Mouse (Mus musculus): Measurements from ENCODE around the gene Nxf2.

DNA sequence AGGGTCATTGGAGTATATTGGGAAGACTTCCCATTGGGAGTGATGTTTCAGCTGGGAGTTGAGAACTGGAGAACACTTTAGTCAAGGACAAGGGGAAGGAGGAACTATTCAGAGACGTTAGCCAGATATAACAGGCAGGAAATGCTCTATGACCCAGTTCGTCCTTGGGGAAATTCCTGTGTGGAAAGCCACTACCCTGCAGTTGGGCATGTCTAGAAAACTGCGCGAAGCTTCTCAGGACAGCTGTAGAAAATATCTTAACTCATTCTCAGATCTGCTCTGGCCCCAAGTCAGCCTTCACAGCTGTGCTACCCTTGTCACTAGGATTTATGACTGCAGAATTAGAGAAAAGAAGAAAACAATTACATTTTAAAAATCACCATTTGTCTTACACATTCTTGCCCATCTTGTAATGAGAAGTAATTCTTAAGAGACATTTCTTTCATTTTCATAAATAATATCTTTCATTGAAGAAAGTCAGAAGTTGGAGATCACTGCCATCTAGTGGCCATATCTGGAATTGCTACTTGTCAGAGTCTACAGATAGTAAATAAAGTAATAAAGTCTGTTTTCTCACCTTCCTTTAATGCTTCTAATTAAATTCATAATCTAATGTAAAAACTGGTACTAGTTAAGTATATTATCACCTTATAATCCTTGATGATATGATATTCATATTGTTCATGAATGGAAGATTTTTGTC, 51.2 kb downstream of the Nxf2 start:
- TF ChIP-seq GATA1 (IDR thresholded peaks at IDR 0.05; ENCODE audit: borderline replicate concordance, low read length) (no peak), CTCF (IDR thresholded peaks at IDR 0.05; ENCODE audit: low read depth, low read length) (no peak), TAL1 (conservative IDR thresholded peaks at IDR 0.05; ENCODE audit: low read depth, low read length) (no peak), GATA2 (IDR thresholded peaks at IDR 0.05; ENCODE audit: borderline replicate concordance, low read depth, low read length) (no peak), POLR2AphosphoS5 (IDR thresholded peaks at IDR 0.05; ENCODE audit: insufficient replicate concordance, low read depth, low read length) (no peak)
